Mouse (Mus musculus) MEL (cell line): ENCODE results near the gene Rph3al.

ENCODE experiments used
- CTCF ChIP-seq, 3 experiments: IDR thresholded peaks in 2 of 3; conservative IDR thresholded peaks in 1 of 3; 2 replicates each; pipeline ENCODE4 v1.5.1; 2011 to 2012; ENCODE audit warnings: low read length in 3 of 3, low read depth in 2 of 3, mild to moderate bottlenecking in 2 of 3, improper control_type of control experiment in 1 of 3, inconsistent platforms in 1 of 3, mixed read lengths in 1 of 3, moderate library complexity in 1 of 3; ENCODE audit not compliant: control insufficient read depth in 1 of 3, insufficient read depth in 1 of 3, poor library complexity in 1 of 3, severe bottlenecking in 1 of 3
- GABPA ChIP-seq: IDR thresholded peaks from 2 replicates; pipeline ENCODE4 v1.6.1; 2012; ENCODE audit warnings: low read depth, mild to moderate bottlenecking, inconsistent platforms, low read length, improper control_type of control experiment, moderate library complexity
- JUND ChIP-seq: IDR thresholded peaks from 2 replicates; pipeline ENCODE4 v1.6.1; 2011; ENCODE audit warnings: low read depth, mild to moderate bottlenecking, improper control_type of control experiment, low read length
- POLR2A ChIP-seq, 2 experiments: IDR thresholded peaks; 2 replicates each; pipeline ENCODE4 v1.6.1; 2011 to 2012; ENCODE audit warnings: low read length in 2 of 2, mild to moderate bottlenecking in 2 of 2, control low read depth in 1 of 2, improper control_type of control experiment in 1 of 2, low read depth in 1 of 2, moderate library complexity in 1 of 2; ENCODE audit not compliant: control insufficient read depth in 1 of 2, insufficient read depth in 1 of 2, poor library complexity in 1 of 2
- RCOR1 ChIP-seq: IDR thresholded peaks from 2 replicates; pipeline ENCODE4 v1.6.1; 2012; ENCODE audit warnings: low read depth, mild to moderate bottlenecking, inconsistent platforms, low read length, improper control_type of control experiment
- TCF12 ChIP-seq: IDR thresholded peaks from 2 replicates; pipeline ENCODE4 v1.6.1; 2014; ENCODE audit warnings: low read depth, mild to moderate bottlenecking, inconsistent platforms, low read length, improper control_type of control experiment, moderate library complexity
- USF1 ChIP-seq: IDR thresholded peaks from 2 replicates; pipeline ENCODE4 v1.6.1; 2014; ENCODE audit warnings: low read depth, mild to moderate bottlenecking, inconsistent platforms, low read length, improper control_type of control experiment, moderate library complexity
- ZC3H11A ChIP-seq: IDR thresholded peaks from 2 replicates; pipeline ENCODE4 v1.6.1; 2012; ENCODE audit warnings: low read depth, mild to moderate bottlenecking, inconsistent platforms, low read length, improper control_type of control experiment
- ZKSCAN1 ChIP-seq: IDR thresholded peaks from 2 replicates; pipeline ENCODE4 v1.6.1; 2012; ENCODE audit warnings: low read depth, mild to moderate bottlenecking, inconsistent platforms, low read length, improper control_type of control experiment, moderate library complexity

GRCm38 (mm10) chr11:75793351-75793750, 144.9 kb downstream of the Rph3al start:
- no peak for TF ChIP-seq ZC3H11A
- TF ChIP-seq CTCF (IDR thresholded peaks at IDR 0.05 in 2 of 3, conservative IDR thresholded peaks at IDR 0.05 in 1 of 3; ENCODE audit: control insufficient read depth in 1 of 3, insufficient read depth in 1 of 3, low read depth in 2 of 3, low read length in 3 of 3, poor library complexity in 1 of 3, severe bottlenecking in 1 of 3) = no peak
- TF ChIP-seq POLR2A (IDR thresholded peaks at IDR 0.05; ENCODE audit: control insufficient read depth in 1 of 2, insufficient read depth in 1 of 2, low read depth in 1 of 2, low read length in 2 of 2, poor library complexity in 1 of 2) = no peak
- TF ChIP-seq JUND = no peak
- TF ChIP-seq TCF12 = no peak
- no peak for TF ChIP-seq ZKSCAN1
- TF ChIP-seq USF1 = no peak
- no peak for TF ChIP-seq RCOR1
- TF ChIP-seq GABPA = no peak
